Mouse (Mus musculus): ENCODE results near the gene Tbc1d8b. TPM values are rescaled to one million over a fixed set of nuclear protein-coding genes. Genes with fewer than 3 reads are reported as not detected.
"Not testable (repeated sequence)": the region's sequence is repeated elsewhere in the genome, so short reads cannot be mapped to it uniquely, and the experiment has no call there.

The Tbc1d8b gene
- polyA plus RNA-seq, 1 experiment from 2014 or later, result 0.78 TPM

DNA sequence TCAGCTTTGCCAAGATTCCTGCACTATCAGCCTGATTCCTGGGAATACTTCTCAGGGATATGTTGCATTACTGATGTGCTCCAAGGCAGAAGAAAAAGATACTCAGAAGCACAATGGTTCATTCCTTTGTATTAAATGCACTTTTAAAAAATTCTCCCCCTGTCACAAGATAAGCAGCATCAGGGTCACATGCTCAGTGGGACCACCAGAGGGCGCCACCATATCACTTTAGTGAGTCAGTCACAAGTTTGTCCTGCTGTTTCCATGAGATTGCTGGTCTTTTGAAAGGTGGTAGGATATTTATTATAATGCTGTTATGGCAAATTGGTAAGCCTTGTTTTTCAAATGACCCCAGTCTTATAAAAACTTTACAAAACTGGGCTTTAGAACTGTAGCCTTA lies 67.1 kb downstream of the Tbc1d8b start:
- H3K36me3 ChIP-seq, result no peaks in the 10 kb centered on the region
- 2% methylated on average over 1 of the region's 1 CpGs for WGBS
- H3K4me3 ChIP-seq, result no peak overlapping the region
- peak; percentile 27 for DNase-seq (ENCODE audit: low spot score)
- no peak overlapping the region for H3K27ac ChIP-seq
- H3K27me3 ChIP-seq (ENCODE audit: insufficient read depth, poor library complexity, severe bottlenecking), result 0 out of 2 replicates have a peak, but pooled peaks cover 4% of the 10 kb centered on the region
- H3K9me3 ChIP-seq, result no peaks in the 10 kb centered on the region
- H3K4me1 ChIP-seq (replicated peaks), result no peaks in the 10 kb centered on the region

DNA sequence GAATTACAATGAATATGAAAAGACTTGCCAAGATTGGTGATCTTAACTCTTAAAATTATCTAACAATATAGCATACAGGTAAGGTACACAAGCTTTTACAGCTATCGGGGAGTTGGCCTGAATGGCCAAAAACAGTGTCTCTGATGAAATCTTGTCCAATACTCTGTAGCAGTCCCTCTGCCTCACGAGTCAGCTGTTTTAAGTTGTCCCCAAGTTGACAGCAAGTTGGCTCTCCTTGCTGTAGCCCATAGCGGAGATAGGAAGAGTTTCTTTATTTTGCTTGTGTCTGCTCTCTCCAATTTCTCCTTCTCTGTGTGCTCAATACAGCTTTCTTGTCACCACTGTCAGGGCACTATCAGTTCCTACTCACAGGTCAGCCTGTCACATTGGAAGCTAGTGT lies 73.8 kb downstream of the Tbc1d8b start:
- H3K27ac ChIP-seq; H3K9me3 ChIP-seq; H3K36me3 ChIP-seq; H3K27me3 ChIP-seq (ENCODE audit: insufficient read depth, poor library complexity, severe bottlenecking); DNase-seq (ENCODE audit: low spot score); H3K4me3 ChIP-seq; H3K4me1 ChIP-seq (replicated peaks): not testable (repeated sequence)
- 83% methylated on average over 3 of the region's 3 CpGs for WGBS

DNA sequence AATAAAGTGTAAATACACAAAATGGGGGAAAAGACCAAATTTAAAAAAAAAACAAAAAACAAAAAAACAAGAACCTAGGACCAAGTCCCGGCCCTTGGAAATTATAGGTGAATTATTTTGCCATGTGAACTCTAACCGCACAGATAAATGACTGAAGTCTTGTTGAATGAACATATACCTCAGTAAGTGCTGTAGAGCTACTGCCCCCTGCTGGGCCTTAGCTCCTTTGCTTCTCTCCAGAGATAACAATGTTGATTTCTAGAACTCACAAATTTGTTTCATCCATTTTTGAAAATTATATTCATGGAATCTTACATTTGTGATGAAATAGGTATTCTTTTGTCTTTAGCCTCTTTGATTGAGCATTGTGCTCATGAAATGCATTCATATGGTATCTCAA lies 77.8 kb downstream of the Tbc1d8b start:
- Histone ChIP-seq H3K9me3 (no peaks in the 10 kb centered on the region), H3K27me3 (ENCODE audit: insufficient read depth, poor library complexity, severe bottlenecking) (no peaks in the 10 kb centered on the region; the same call in 1 of the 2 replicates), H3K36me3 (no peaks in the 10 kb centered on the region), H3K4me3 (no peak overlapping the region), H3K4me1 (replicated peaks) (no peaks in the 10 kb centered on the region), H3K27ac (no peak overlapping the region)
- DNase-seq (ENCODE audit: low spot score), result no peak
- 86% methylated on average over 2 of the region's 2 CpGs for WGBS

DNA sequence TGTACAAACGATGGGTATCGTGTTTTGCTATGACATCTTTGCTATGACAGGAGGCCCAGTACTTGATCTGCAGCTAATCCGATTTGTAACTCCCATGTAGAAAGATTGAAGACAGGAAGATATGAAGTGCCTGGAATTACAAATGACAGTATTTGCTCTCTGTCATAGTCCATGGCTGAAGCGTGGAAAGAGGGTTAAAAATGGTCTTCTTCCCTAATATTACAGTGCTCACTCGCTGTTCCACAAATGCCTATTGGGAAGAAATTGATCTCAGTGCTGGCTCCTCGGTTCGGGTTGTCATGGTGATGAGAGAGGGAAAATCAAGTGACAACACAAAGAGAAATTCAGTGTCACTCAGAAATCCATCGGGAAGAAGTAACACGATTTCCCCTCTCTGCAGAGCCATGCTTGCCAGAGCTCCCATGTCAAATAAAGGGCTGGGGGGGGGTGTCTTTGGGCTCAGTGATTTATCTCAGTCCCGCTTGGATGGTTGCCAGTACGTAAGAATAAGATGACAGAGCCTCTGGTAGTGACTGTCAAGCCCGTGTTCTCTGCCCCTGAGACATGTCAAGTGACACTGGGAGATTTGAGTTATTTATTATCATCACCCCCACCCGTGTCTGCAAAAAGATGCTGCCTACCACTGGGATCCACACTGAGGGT lies 85.3 kb downstream of the Tbc1d8b start:
- H3K4me3 ChIP-seq, result no peak overlapping the region
- H3K27me3 ChIP-seq (ENCODE audit: insufficient read depth, poor library complexity, severe bottlenecking), result peaks cover 16% of the 10 kb centered on the region
- H3K9me3 ChIP-seq, result no peaks in the 10 kb centered on the region
- no peak overlapping the region for H3K27ac ChIP-seq
- H3K4me1 ChIP-seq (replicated peaks), result no peaks in the 10 kb centered on the region
- no peak for DNase-seq (ENCODE audit: low spot score)
- no peaks in the 10 kb centered on the region for H3K36me3 ChIP-seq
- 78% methylated on average over 13 of the region's 13 CpGs for WGBS

DNA sequence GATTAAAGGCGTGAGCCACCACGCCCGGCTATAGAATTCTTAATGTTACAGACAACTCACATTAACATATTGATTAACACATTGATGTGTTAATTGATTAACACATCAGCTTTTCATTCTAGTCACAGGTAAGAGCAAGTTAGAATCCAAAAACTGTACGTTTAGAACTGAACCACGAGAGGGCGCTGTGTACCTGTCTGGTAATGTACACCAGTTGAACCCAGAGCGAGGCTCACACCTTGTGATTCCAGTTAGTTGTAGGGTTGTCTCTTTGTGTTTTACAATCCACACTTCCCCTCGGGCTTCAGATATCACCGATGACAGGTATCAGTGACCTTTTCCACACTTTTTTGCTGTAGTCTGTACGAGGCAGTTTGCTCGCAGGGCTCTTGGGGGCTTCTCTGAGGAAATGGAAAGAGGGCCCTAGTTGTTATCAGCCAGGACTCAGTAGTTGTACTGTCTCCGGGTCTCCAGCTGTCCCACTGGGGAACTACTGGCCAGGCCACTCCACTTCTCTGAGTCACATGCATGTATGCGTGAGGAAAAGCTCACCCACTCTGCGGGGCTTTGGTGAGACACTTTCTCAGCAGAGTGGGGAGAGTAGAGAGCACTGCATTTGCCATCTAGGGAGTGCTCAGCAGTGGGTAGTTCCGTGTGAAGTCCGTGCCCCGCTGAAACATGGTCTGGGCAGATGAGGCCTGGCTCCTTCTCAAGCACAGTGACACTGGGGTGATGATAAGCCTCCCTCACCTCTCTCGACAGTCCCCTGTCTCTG lies 89.7 kb downstream of the Tbc1d8b start:
- H3K4me3 ChIP-seq, result no peak overlapping the region
- WGBS, result 31% methylated on average over 18 of the region's 18 CpGs
- H3K36me3 ChIP-seq, result no peaks in the 10 kb centered on the region
- no peaks in the 10 kb centered on the region for H3K9me3 ChIP-seq
- peak; percentile 35 for DNase-seq (ENCODE audit: low spot score)
- no peak overlapping the region for H3K27ac ChIP-seq
- no peaks in the 10 kb centered on the region for H3K4me1 ChIP-seq (replicated peaks)
- peaks cover 35% of the 10 kb centered on the region for H3K27me3 ChIP-seq (ENCODE audit: insufficient read depth, poor library complexity, severe bottlenecking)

DNA sequence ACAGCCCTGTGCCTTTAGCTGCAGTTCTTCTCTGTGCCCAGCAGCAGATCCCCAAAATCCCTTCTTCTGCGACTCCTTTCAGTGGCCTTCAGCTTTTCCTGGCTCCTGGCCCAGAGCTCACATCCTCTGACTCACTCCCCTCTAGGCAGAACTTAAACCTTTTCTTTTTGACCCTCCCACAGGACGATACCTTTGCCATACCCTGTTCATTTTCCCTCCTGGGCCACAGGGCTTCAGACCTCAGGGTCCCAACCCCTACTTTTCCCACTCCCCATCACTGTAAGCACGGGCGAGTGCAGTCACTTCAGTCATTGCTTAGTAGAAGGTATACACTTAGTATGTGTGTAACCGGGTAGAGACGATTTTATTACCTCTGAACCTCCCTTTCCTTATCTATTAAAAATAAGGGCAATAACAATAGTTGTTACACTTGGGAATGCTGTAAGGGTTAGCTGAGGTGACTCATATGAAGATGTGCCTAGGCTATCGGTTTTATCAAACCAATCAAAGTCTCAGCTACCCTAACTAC lies 90.4 kb downstream of the Tbc1d8b start:
- H3K27ac ChIP-seq, result no peak overlapping the region
- WGBS, result 72% methylated on average over 7 of the region's 7 CpGs
- H3K4me1 ChIP-seq (replicated peaks), result no peaks in the 10 kb centered on the region
- peaks cover 42% of the 10 kb centered on the region for H3K27me3 ChIP-seq (ENCODE audit: insufficient read depth, poor library complexity, severe bottlenecking)
- H3K4me3 ChIP-seq, result no peak overlapping the region
- H3K36me3 ChIP-seq, result no peaks in the 10 kb centered on the region
- no peak for DNase-seq (ENCODE audit: low spot score)
- H3K9me3 ChIP-seq, result no peaks in the 10 kb centered on the region

DNA sequence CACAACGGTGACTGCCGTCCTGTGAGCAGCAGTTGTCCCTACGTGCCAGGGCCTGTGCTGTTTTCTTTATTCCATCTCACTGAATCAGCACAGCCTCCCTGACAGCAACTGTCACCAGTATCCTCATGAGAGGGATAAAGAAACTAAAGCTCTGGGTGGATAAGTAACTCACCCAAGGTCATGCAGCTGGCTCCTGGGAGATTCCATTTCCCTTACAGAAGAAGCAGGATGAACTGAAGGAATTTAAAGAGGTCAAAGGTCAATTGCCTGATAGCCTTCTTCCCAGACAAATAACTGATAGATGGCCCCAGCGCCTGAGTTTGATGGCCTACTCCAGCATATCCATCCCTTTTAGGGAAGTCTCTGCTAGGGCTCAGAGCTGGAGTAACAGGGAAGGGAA lies 92.6 kb downstream of the Tbc1d8b start:
- WGBS, result 32% methylated on average over 4 of the region's 4 CpGs
- Histone ChIP-seq H3K27me3 (ENCODE audit: insufficient read depth, poor library complexity, severe bottlenecking) (peaks cover 59% of the 10 kb centered on the region), H3K36me3 (no peaks in the 10 kb centered on the region), H3K4me1 (replicated peaks) (peaks cover 8% of the 10 kb centered on the region), H3K27ac (no peak overlapping the region), H3K9me3 (no peaks in the 10 kb centered on the region), H3K4me3 (no peak overlapping the region)
- no peak for DNase-seq (ENCODE audit: low spot score)

DNA sequence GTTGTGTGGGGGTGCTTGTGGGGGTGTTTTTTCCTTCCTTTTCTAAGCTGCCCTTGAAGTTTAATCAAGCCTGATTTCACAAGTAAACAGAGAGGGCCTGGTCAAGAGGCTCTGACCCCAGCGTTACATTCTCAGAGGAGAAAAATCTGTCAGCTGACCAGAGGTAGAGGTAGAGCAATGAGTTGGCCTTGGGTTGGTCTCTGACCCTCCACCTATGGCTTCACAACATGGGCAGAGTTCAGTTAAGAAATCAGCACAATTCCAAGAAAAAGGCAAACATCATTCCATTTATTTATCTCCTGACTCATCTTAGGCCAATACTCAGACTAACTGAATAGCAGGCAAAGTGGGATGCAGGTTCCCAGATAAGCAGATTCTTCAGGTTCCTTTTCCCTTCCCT lies 94.1 kb downstream of the Tbc1d8b start:
- no peaks in the 10 kb centered on the region for H3K9me3 ChIP-seq
- no peak for DNase-seq (ENCODE audit: low spot score)
- H3K4me1 ChIP-seq (replicated peaks), result peaks cover 17% of the 10 kb centered on the region
- WGBS, result 57% methylated on average over 1 of the region's 1 CpGs
- no peak overlapping the region for H3K27ac ChIP-seq
- H3K36me3 ChIP-seq, result no peaks in the 10 kb centered on the region
- no peak overlapping the region for H3K4me3 ChIP-seq
- H3K27me3 ChIP-seq (ENCODE audit: insufficient read depth, poor library complexity, severe bottlenecking), result peaks cover 74% of the 10 kb centered on the region

DNA sequence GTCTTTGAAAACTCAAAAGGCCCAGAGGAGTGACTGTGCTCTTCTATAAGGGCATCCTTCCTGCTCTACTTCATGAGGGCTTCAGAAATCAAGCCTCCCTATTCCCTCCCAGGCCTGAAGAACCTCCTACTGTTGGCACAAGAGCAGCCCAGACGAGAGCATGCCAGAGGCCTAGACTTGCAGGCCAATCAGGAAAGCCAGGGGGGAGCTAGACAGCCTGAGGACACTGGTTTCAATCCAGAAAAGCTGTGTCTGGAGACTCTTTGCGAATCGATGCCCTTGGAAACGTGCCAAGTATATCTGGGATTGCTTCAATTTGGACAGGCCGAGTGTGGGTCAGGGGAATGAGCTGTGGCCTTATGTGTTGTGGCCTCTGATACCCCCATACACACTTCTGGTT lies 94.6 kb downstream of the Tbc1d8b start:
- no peak overlapping the region for H3K27ac ChIP-seq
- no peak for DNase-seq (ENCODE audit: low spot score)
- H3K9me3 ChIP-seq, result no peaks in the 10 kb centered on the region
- H3K4me1 ChIP-seq (replicated peaks), result peaks cover 17% of the 10 kb centered on the region
- H3K27me3 ChIP-seq (ENCODE audit: insufficient read depth, poor library complexity, severe bottlenecking), result peaks cover 77% of the 10 kb centered on the region
- no peak overlapping the region for H3K4me3 ChIP-seq
- no peaks in the 10 kb centered on the region for H3K36me3 ChIP-seq
- 93% methylated on average over 5 of the region's 5 CpGs for WGBS

DNA sequence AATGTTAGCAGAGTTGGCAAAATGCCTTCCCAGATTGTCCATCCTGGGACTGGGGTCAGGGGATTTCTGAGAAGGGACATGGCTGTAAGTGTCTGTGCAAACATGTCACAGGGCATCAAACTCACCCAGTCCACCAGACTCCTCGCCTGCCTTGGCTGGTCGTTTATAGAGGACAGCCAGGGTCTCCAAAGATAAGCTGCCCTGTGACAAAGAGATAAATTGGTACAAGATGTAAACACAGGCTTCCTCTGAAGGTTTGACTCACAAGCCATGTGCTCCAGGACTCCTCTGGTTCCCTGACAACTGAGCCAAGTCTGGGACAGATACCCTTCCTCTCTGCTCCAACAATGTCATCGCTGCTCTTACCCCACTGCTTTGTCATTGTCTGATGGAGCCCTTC lies 96.2 kb downstream of the Tbc1d8b start:
- DNase-seq (ENCODE audit: low spot score), result no peak
- Histone ChIP-seq H3K36me3 (no peaks in the 10 kb centered on the region), H3K4me3 (no peak overlapping the region), H3K9me3 (no peaks in the 10 kb centered on the region), H3K27ac (no peak overlapping the region), H3K27me3 (ENCODE audit: insufficient read depth, poor library complexity, severe bottlenecking) (peaks cover 80% of the 10 kb centered on the region), H3K4me1 (replicated peaks) (peaks cover 17% of the 10 kb centered on the region)
- 57% methylated on average over 3 of the region's 3 CpGs for WGBS

DNA sequence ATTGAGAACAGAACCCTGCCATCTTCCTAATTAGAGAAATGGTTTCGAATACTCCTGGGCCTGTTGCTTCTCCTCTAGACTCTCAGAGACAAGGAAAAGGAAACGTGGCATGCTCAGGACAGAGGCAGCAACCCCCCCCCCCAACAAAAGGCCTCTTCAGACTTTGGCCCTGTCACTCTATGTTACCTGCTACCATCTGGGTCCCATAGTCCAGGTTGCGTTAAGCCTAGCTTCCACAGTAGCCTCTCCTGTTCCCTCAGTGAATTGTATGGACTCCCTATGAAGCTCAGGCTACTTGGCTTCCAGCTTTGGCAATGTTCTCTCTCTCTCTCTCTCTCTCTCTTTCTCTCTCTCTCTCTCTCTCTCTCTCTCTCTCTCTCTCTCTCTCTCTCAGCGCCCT lies 96.8 kb downstream of the Tbc1d8b start:
- no peak overlapping the region for H3K27ac ChIP-seq
- 78% methylated on average over 4 of the region's 4 CpGs for WGBS

DNA sequence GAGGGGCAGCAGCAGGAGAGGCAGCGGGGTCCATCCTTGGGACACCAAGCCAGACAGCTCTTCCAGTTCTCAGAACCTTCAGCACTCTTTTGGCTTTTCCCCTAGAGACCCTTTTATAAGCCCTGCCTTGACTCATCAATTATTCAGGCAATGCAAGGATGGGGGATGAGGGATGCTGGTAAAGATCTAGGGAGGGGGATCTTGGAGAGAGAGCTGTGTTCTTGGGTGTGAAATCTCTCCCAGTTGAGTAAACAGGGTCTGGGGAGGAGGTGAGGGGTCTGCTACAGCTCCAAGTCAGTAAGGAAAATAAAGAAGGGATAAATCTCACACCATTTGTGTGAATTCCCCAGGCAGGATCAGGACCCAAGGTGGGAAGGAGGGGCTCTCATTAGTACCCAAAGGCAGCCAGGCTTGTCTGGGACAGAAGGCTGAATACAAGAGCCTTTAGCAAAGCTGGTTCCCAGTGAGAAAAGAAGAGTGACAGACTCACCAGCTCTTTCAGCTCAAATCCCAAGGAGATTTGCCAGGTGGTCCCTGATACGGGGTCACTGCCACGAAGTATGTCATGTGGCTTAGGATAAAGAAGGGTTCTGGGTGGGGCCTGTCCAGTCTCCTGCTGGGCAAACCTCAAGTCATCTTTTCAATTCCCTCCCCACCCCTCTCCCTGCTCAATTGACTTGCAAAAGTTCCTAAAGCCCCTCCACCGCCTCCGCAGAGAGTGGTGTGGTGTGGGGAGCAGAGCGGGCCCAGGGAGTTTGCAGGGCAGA lies 97.7 kb downstream of the Tbc1d8b start, which contains the start of gene Ripply1:
Gene Ripply1 (minus strand): TSS at position 76 of the 767 bp plus-strand sequence.
- Histone ChIP-seq H3K4me1 (replicated peaks) (peaks cover 17% of the 10 kb centered on the region), H3K36me3 (no peaks in the 10 kb centered on the region), H3K9me3 (no peaks in the 10 kb centered on the region), H3K27me3 (ENCODE audit: insufficient read depth, poor library complexity, severe bottlenecking) (peaks cover 79% of the 10 kb centered on the region), H3K27ac (no peak within 1 kb of the TSS), H3K4me3 (no peak within 1 kb of the TSS)
- peak; percentile 12 for DNase-seq (ENCODE audit: low spot score)
- WGBS, result 28% methylated on average over 6 of the region's 6 CpGs

More for the DNA sequence above, 96.8 kb downstream of the Tbc1d8b start:
- Histone ChIP-seq H3K27me3 (ENCODE audit: insufficient read depth, poor library complexity, severe bottlenecking) (peaks cover 79% of the 10 kb centered on the region), H3K4me3 (no peak overlapping the region), H3K36me3 (no peaks in the 10 kb centered on the region), H3K4me1 (replicated peaks) (peaks cover 17% of the 10 kb centered on the region), H3K9me3 (no peaks in the 10 kb centered on the region)
- DNase-seq (ENCODE audit: low spot score), result no peak

DNA sequence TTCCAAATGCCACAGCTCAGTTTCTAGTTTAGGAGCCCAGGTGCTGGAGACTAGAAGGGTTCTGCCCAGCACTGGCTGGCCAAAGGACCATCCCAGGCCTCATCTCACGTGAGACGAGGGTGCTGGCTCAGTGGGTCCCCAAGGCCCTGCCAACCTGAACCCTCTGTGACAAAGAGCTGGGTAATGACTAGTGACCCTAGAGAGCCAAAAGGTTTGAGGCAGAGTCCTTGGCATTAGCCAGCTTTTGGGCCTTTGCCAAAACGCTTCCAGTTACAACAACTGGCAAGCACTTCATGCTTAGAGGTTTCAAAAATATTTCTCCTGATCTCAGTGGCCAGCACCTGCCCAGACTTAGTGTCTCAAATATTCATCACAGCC lies 98.2 kb downstream of the Tbc1d8b start:
- no peaks in the 10 kb centered on the region for H3K36me3 ChIP-seq
- H3K9me3 ChIP-seq, result no peaks in the 10 kb centered on the region
- 25% methylated on average over 3 of the region's 3 CpGs for WGBS
- no peak for DNase-seq (ENCODE audit: low spot score)
- no peak overlapping the region for H3K27ac ChIP-seq
- peaks cover 17% of the 10 kb centered on the region for H3K4me1 ChIP-seq (replicated peaks)
- H3K4me3 ChIP-seq, result no peak overlapping the region
- H3K27me3 ChIP-seq (ENCODE audit: insufficient read depth, poor library complexity, severe bottlenecking), result peaks cover 79% of the 10 kb centered on the region
